Mouse (Mus musculus): Measurements from ENCODE around the gene Gtf2f1.
A peak's percentile ranks its signal among the peaks of the same experiment; 100 is the strongest.

DNA sequence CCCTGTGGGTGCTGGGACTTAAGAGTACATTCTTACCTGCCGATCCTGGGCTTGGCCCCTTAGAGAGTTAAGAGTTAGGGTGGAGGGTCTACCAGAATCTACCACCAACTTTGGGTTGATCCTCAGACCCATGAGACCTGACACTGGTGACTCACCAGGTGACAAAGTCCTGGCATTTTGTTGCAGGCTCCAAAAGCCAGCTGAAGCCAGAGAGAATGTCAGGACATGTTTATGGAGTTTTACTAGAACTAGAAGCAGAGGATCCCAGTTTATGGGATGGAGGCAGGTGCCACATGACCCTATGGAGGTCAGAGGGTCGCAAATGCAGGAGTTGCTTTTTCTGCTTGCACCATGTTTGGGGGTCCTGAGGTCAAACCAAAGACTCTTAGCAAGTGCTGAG, 14.6 kb downstream of the Gtf2f1 start:
- TF ChIP-seq POLR2A (IDR thresholded peaks at IDR 0.05; ENCODE audit: extremely low read depth, insufficient read depth, low read length) (peak; percentile 24; the same call in 1 of the 2 replicates), CTCF (IDR thresholded peaks at IDR 0.05; ENCODE audit: extremely low read depth, insufficient read depth, low read length) (no peak)
